Mouse (Mus musculus) layer of hippocampus, postnatal 14 days (tissue): ENCODE measurements at regions not wholly inside any gene's neighbourhood (a gene's known extent, or its start where the extent isn't known, plus 50 kb on each side); places are given as distances from the start of the nearest gene placed in this dataset.
"Not testable (repeated sequence)": the region's sequence is repeated elsewhere in the genome, so short reads cannot be mapped to it uniquely, and the experiment has no call there.

Source experiments
- DNase-seq, 2 experiments: peaks; one replicate each; pipeline ENCODE4 v3.0.0; 2021 to 2022; ENCODE audit warnings: low spot score in 2 of 2, mixed read lengths in 1 of 2
- microRNA-seq, 2 experiments: library from miRNA; unstranded; fragments of <30 nt; microRNA quantifications; one replicate each; pipeline ENCODE4 v1.2.0; 2021

DNA sequence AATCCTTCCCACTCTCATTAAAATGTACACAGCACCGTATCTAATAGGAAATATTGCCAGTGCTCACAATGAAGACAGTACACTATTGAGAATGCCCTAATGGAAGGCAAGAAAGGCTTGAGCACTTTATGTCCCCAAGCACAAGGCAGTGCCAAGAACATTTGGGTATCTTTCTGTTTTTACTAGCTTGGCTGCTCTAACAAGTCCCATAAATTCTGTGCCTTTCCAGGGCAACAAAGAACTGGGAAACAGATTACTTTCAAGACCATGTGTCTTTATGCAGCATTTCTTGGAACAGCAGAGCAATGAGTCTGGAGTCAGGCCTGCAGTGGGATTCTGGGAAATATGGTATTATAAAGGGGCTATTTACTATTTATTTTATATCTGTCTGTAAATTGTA lies 192.3 kb downstream of the 1700008P02Rik start:
- peak in 1 of 2 experiments; percentile 23 for DNase-seq

DNA sequence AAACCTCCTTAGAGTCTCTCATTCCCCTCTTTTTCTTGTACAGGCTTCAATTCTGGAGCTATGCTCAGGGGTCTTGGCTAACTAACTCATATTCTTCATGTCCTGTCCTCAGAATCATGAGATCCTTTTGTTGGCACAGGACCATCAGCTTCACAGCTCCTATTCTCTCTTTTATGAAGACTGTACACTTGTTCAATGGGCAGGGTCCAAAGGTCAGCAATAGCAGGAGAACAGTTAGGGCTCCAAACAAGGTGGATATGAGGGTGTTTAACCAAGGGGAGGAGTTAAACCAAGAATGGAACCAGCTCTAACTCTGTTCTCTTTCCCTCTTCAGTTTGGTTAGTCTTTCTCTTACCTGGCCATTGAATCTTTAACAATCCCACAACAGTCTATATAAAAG lies 219.4 kb downstream of the 1700008P02Rik start:
- no peak for DNase-seq

DNA sequence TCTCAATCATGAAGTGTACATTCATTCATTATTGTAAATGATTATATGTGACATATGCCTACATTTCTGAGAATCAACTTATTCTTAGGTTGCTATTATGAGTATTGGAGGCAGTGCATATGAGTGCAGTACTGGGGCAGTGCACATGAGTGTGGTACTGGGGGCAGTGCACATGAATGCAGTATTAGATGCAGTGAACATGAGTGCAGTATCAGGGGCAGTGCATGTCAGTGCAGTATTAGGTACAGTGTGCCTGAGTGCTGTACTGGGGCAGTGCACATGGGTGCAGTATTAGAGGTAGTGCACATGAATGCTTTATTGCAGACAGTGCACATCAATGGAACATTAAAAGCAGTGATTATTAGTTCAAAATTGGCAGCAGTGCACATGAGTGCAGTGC lies 234.6 kb downstream of the 1700008P02Rik start:
- DNase-seq, result no peak

DNA sequence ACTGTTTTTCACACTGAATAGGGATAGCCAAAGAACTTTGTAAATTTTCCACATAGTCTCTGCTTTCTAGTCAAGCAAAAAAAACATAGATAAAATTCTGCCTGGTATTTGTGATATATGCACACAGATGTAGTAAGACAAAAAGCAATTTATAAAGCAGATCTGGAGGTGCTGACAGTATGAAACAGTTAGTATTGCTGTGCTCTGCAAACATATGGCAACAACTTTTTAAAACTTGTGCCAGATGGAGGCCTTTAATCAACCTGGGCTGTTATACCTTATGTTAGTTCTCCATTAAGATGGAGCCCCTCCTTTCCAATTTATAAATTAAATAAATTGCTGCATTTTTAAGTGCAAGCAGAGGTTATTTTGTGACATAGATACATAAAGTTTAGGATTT lies 237.3 kb downstream of the 1700008P02Rik start:
- DNase-seq, result no peak

DNA sequence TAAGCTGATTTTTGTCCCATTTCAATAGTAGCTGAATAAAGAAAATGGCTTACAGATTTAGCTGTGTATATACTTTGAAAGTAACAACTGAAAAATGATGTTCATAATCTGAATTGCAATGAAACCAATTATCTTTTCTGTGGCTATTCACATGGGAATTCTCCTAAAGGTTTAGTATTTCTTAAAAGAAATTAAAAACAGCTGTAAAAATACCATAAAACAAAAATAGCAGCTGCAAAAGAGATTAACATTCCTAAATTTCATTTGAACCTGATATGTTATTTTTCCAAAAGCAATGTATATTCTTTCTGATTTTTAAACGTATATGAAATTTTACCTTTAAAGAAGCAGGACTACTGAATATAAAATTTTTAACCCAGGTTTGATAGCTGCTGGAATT lies 237.9 kb downstream of the 1700008P02Rik start:
- no peak for DNase-seq

DNA sequence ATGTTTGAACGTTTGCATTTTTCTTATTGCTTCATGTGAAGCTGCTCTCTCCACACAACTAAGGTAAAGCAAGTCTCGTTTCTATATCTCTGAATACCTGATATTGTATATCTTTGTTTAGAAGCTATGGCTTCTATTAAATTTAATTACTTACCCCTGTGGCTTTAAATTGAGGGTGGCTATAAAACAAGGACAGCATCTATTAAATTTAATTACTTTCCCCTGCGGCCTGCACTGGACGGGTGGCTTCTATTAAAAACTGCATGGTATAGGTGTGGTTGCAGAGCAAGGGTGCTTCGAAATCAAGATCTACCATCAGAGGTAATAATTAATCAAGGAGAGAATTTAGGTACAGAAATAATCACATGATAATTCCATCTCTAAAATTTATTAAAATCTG lies 238.5 kb downstream of the 1700008P02Rik start:
- DNase-seq, result no peak

DNA sequence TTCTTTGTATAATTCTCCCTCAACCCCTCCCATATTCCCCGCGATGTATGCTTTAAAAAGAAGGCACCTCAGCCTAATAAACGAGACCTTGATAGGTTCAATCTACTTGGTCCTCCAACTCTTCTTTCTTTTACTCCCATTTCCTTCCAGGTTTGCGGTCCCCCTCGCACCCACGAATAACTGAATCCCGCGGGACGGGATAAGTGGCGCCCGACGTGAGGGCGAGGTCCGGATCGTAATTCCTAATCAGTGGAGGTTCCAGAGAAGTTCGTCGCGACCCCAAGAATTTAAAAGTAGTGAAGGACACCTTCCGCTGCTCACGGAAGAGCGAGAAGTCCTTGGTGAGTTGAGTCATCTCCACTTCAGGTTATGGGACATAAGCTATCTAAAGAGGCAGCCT lies 281.2 kb downstream of the 1700008P02Rik start:
- DNase-seq, result not testable (repeated sequence)

DNA sequence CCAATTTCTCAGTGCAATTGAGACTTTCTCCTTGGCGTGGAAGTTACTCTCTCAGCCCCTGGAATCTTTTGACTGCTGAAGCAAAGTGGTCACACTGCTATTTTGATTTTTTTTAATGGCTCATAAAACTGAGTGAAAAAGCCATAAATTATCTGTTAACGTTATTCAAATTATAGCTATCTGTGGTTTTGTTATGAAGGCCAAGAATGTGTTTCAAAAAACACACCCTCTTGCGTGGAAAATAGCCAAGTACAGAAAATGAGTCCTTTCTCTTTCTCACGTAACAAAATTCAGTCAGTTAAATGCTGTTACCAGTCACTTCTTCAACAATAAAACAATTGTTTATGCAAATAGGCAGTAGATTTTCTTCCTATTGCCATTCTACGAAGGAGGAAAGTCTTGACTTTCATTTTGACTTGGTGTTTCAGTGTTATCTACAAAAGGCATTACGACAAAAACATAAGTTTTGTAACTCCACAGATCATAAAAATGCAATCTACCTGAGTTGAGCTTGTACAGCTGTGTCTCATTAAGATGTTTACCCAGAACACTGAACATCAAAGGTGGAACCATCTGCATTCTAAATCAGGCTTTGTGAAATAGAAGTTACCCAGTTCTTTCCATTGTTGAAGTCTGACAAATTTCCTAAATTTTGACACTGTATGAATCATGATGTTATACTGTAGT lies 299.3 kb downstream of the 1700008P02Rik start:
- no peak for DNase-seq

DNA sequence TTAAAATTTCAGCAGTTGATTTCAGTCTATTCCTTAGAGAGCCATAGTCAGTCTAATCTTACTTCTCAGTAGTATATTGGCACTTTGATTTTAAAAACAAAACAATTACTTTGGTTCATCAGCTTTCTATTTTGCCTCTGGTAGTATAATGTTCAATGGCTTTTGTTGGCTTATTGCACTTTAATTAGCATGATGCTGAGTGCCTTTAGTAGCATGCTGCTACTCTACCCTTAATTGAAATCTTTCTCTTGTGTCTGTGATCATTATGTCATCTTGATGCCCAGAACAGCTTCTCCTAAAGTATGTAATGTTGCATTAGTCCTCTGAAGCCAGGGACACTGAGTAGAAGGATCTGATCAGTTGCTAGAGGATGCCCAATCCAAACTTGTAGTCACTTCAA lies 330.7 kb downstream of the 1700008P02Rik start:
- no peak for DNase-seq

DNA sequence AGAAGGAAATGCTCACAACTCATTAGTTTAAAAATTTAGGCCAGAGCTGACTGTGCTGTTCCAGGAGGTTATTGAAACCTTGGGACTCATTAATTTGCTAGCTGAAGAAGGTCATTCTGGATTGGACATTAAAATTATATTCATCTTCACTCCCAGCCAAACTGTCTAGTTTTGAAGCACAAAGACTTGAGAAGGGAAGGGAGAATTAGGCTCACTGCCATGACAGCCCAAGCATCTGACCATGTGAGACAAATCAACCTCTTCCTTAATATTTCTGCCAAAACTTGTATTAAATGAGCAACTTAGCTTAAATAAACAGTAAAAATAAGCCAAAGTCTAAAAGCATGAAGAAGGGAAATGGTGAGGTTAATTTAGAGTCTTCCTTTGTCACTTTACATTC lies 339.6 kb downstream of the 1700008P02Rik start:
- DNase-seq, result no peak

Small RNA genes lying in the stretch of these regions (microRNA-seq; reads per million reads assigned to microRNA genes)
- 0 reads per million in 2 experiments for gene Gm23147
